Mouse (Mus musculus) thymus, adult 2 months (tissue): Measurements from ENCODE around the gene Crb2. TPM values are rescaled to one million over a fixed set of nuclear protein-coding genes. Genes with fewer than 3 reads are reported as not detected.

ENCODE experiments used
- DNase-seq: peaks from one replicate; pipeline ENCODE4 v3.0.0; 2021
- H3K27ac ChIP-seq: fragments of 200-500 bp; 2 replicates; pipeline ENCODE4 v1.5.1; 2012; ENCODE audit warnings: low read length, control low read depth; ENCODE audit not compliant: control insufficient read depth, insufficient read depth
- H3K27me3 ChIP-seq: fragments of 200-500 bp; 2 replicates; pipeline ENCODE4 v1.6.1; 2012; ENCODE audit warnings: mild to moderate bottlenecking, low read length, moderate library complexity, mixed read lengths; ENCODE audit not compliant: control insufficient read depth, insufficient read depth
- H3K36me3 ChIP-seq: fragments of 200-500 bp; 2 replicates; pipeline ENCODE4 v1.6.1; 2012; ENCODE audit warnings: mild to moderate bottlenecking, low read length, moderate library complexity; ENCODE audit not compliant: control insufficient read depth, insufficient read depth
- H3K4me1 ChIP-seq: fragments of 200-500 bp; replicated peaks from 2 replicates; pipeline ENCODE4 v1.6.1; 2012; ENCODE audit warnings: low read length; ENCODE audit not compliant: control insufficient read depth, insufficient read depth
- H3K4me3 ChIP-seq: fragments of 200-500 bp; 2 replicates; pipeline ENCODE4 v1.5.1; 2012; ENCODE audit warnings: mild to moderate bottlenecking, low read length, control low read depth, moderate library complexity; ENCODE audit not compliant: control insufficient read depth, insufficient read depth
- CTCF ChIP-seq: fragments of 200-500 bp; IDR thresholded peaks from 2 replicates; pipeline ENCODE4 v1.5.1; 2012; ENCODE audit warnings: mild to moderate bottlenecking, control low read depth, low read length, moderate library complexity, borderline replicate concordance; ENCODE audit not compliant: control insufficient read depth, poor library complexity, insufficient read depth; ENCODE audit errors: extremely low read depth
- POLR2A ChIP-seq: fragments of 200-500 bp; IDR thresholded peaks from 2 replicates; pipeline ENCODE4 v1.6.1; 2012; ENCODE audit warnings: mild to moderate bottlenecking, low read length, control low read depth, moderate library complexity; ENCODE audit not compliant: control insufficient read depth, poor library complexity, insufficient read depth; ENCODE audit errors: extremely low read depth
- WGBS: fragments of 180-500 bp; shearing (Covaris S2); methylation state at CpG from one replicate; pipeline ENCODE4 v1.1.7; 2018; 5-methylcytosine and 5-hydroxymethylcytosine counted together
- polyA plus RNA-seq: library from polyadenylated mRNA; depleted of rRNA; stranded (reverse); fragments of >200 nt; gene quantifications from 2 replicates; pipeline ENCODE4 v1.2.3, GENCODE M21; 2012

The Crb2 gene
- polyA plus RNA-seq, 1 experiment, result 0.38 TPM

GRCm38 (mm10) chr2:37797046-37797445 is 21.0 kb downstream of the Crb2 start:
- TF ChIP-seq POLR2A (no peak), CTCF (no peak)
- Histone ChIP-seq H3K27me3 (no peaks in the 10 kb centered on the region), H3K4me3 (no peak overlapping the region), H3K36me3 (no peaks in the 10 kb centered on the region), H3K27ac (no peak overlapping the region), H3K4me1 (no peaks in the 10 kb centered on the region)
- 98% methylated on average over 4 of the region's 4 CpGs for WGBS
- no peak for DNase-seq

- Histone ChIP-seq H3K36me3 (no peaks in the 10 kb centered on the region), H3K27ac (no peak overlapping the region), H3K4me1 (no peaks in the 10 kb centered on the region), H3K27me3 (no peaks in the 10 kb centered on the region), H3K4me3 (no peak overlapping the region)
- TF ChIP-seq CTCF (no peak), POLR2A (no peak)
- WGBS, result 87% methylated on average over 6 of the region's 6 CpGs
- no peak for DNase-seq
Measured at GRCm38 (mm10) chr2:37799137-37799536, 23.1 kb downstream of the Crb2 start.

GRCm38 (mm10) chr2:37801687-37802086 is 25.6 kb downstream of the Crb2 start:
- WGBS, result 97% methylated on average over 4 of the region's 4 CpGs
- H3K27me3 ChIP-seq, result no peaks in the 10 kb centered on the region
- H3K4me3 ChIP-seq, result no peak overlapping the region
- TF ChIP-seq CTCF (no peak), POLR2A (no peak)
- H3K27ac ChIP-seq, result no peak overlapping the region
- H3K36me3 ChIP-seq, result no peaks in the 10 kb centered on the region
- no peaks in the 10 kb centered on the region for H3K4me1 ChIP-seq
- no peak for DNase-seq

GRCm38 (mm10) chr2:37802610-37803212 is 26.7 kb downstream of the Crb2 start:
- peak; percentile 78; the same call in 1 of the 2 replicates for TF ChIP-seq CTCF
- TF ChIP-seq POLR2A, result no peak
- H3K4me3 ChIP-seq, result no peak overlapping the region
- DNase-seq, result peak; percentile 64
- H3K27me3 ChIP-seq, result no peaks in the 10 kb centered on the region
- H3K4me1 ChIP-seq, result no peaks in the 10 kb centered on the region
- WGBS, result 56% methylated on average over 4 of the region's 4 CpGs
- no peak overlapping the region for H3K27ac ChIP-seq
- H3K36me3 ChIP-seq, result no peaks in the 10 kb centered on the region

GRCm38 (mm10) chr2:37811682-37812081 is 35.6 kb downstream of the Crb2 start:
- Histone ChIP-seq H3K36me3 (peaks cover 3% of the 10 kb centered on the region; the same call in 1 of the 2 replicates), H3K4me1 (no peaks in the 10 kb centered on the region), H3K27me3 (no peaks in the 10 kb centered on the region), H3K27ac (no peak overlapping the region), H3K4me3 (no peak overlapping the region)
- WGBS, result 97% methylated on average over 2 of the region's 2 CpGs
- DNase-seq, result no peak
- no peak for TF ChIP-seq CTCF
- TF ChIP-seq POLR2A, result no peak

GRCm38 (mm10) chr2:37812401-37812800 is 36.4 kb downstream of the Crb2 start:
- Histone ChIP-seq H3K36me3 (peaks cover 3% of the 10 kb centered on the region; the same call in 1 of the 2 replicates), H3K4me1 (no peaks in the 10 kb centered on the region), H3K27ac (no peak overlapping the region), H3K4me3 (no peak overlapping the region), H3K27me3 (no peaks in the 10 kb centered on the region)
- no peak for DNase-seq
- no peak for TF ChIP-seq POLR2A
- no peak for TF ChIP-seq CTCF
- 98% methylated on average over 5 of the region's 5 CpGs for WGBS
